Mouse (Mus musculus) stomach, embryonic 15.5 days (tissue): ENCODE measurements around the gene Rnf169. TPM values are rescaled to one million over a fixed set of nuclear protein-coding genes. Genes with fewer than 3 reads are reported as not detected.

Experiments used
- ATAC-seq: fragments of 200-750 bp; cut with Nextera tagmentation; 2 replicates; pipeline ENCODE4 v1.8.0; 2017; ENCODE audit warnings: low read depth, moderate number of reproducible peaks, moderate TSS enrichment; ENCODE audit not compliant: insufficient read depth, low FRiP score
- H3K27ac ChIP-seq: fragments of 300-500 bp; sonication (generic); 2 replicates; pipeline ENCODE4 v1.5.1; 2015; ENCODE audit warnings: mild to moderate bottlenecking, inconsistent platforms
- H3K27me3 ChIP-seq: fragments of 300-500 bp; sonication (generic); replicated peaks from 2 replicates; pipeline ENCODE4 v1.6.1; 2015; ENCODE audit warnings: inconsistent platforms
- H3K36me3 ChIP-seq: fragments of 300-500 bp; sonication (generic); 2 replicates; pipeline ENCODE4 v1.6.1; 2015; ENCODE audit warnings: inconsistent platforms
- H3K4me1 ChIP-seq: fragments of 300-500 bp; sonication (generic); 2 replicates; pipeline ENCODE4 v1.6.1; 2015; ENCODE audit warnings: inconsistent platforms
- H3K4me2 ChIP-seq: fragments of 300-500 bp; sonication (generic); 2 replicates; pipeline ENCODE4 v1.6.1; 2015; ENCODE audit warnings: mild to moderate bottlenecking, inconsistent platforms
- H3K4me3 ChIP-seq: fragments of 300-500 bp; sonication (generic); replicated peaks from 2 replicates; pipeline ENCODE4 v1.5.1; 2015; ENCODE audit warnings: inconsistent platforms
- H3K9ac ChIP-seq: fragments of 300-500 bp; sonication (generic); 2 replicates; pipeline ENCODE4 v1.6.1; 2015; ENCODE audit warnings: inconsistent platforms
- H3K9me3 ChIP-seq: fragments of 300-500 bp; sonication (generic); 2 replicates; pipeline ENCODE4 v1.6.1; 2016; ENCODE audit warnings: inconsistent platforms
- WGBS: fragments of 180-500 bp; shearing (Covaris S2); methylation state at CpG from one replicate; pipeline ENCODE4 v1.1.7; 2015; 5-methylcytosine and 5-hydroxymethylcytosine counted together
- polyA plus RNA-seq: library from polyadenylated mRNA; unstranded; fragments of >200 nt; fragmentation: Nextera tagmentation; extraction: Ambion mirVana; gene quantifications from 2 replicates; pipeline ENCODE4 v1.2.1, GENCODE M21; 2015

Rnf169 gene
- polyA plus RNA-seq, 1 experiment from 2014 or later, result 4.8 TPM

DNA sequence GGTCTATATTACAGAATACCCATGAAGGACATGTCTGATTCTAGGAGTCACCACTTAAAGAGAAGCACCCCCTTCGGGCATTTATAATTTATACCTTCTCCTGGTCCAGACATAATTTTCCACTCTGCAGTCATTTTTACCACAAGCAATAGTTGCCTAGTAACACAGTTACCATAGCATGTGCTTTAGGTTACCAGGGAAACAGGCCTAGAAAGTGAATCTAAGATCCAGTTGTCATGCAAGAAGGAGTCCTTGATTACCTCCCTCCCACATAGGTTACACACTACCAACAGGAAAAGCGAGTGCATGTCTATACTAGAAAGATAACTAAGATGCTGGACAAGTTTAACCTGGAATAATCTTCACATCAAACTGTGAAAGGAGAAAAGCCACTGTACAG is 102.0 kb downstream of the Rnf169 start:
- Histone ChIP-seq H3K4me3 (no peak overlapping the region), H3K27me3 (no peaks in the 10 kb centered on the region), H3K9ac (no peak overlapping the region), H3K27ac (no peak overlapping the region), H3K4me1 (no peaks in the 10 kb centered on the region), H3K36me3 (no peaks in the 10 kb centered on the region), H3K4me2 (no peak overlapping the region), H3K9me3 (no peaks in the 10 kb centered on the region)
- 79% methylated on average over 2 of the region's 2 CpGs for WGBS
- ATAC-seq, result no peak

- under 1% methylated on average over 3 of the region's 3 CpGs for WGBS
- H3K4me3 ChIP-seq, result no peak overlapping the region
- no peaks in the 10 kb centered on the region for H3K36me3 ChIP-seq
- no peaks in the 10 kb centered on the region for H3K27me3 ChIP-seq
- no peak for ATAC-seq
- H3K27ac ChIP-seq, result no peak overlapping the region
- no peak overlapping the region for H3K9ac ChIP-seq
- no peaks in the 10 kb centered on the region for H3K4me1 ChIP-seq
- H3K4me2 ChIP-seq, result no peak overlapping the region
- H3K9me3 ChIP-seq, result no peaks in the 10 kb centered on the region
These were observed 103.9 kb downstream of the Rnf169 start for GRCm38 (mm10) chr7:99876345-99876744.

DNA sequence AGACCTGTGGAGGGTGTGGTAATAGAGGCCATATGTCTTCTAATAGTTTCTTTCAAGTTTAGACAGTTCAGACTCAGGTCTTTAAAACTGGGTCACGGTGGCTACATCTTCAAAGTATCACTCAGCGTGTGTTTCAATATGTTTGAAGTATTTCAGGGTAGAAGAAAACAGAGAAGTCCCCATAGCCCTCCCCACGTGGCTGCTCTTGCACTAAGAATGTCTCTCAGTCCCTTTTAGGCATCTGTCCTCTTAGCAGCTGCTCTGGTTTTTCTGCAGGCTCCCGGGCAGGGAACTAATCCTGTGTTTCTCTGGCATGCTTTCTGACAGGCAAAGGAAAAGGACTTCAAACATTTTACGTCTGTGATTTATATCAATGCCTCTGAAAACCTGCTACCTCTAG is 104.4 kb downstream of the Rnf169 start:
- H3K4me2 ChIP-seq, result no peak overlapping the region
- H3K27me3 ChIP-seq, result no peaks in the 10 kb centered on the region
- H3K9me3 ChIP-seq, result no peaks in the 10 kb centered on the region
- H3K4me1 ChIP-seq, result no peaks in the 10 kb centered on the region
- no peak overlapping the region for H3K4me3 ChIP-seq
- no peak for ATAC-seq
- WGBS, result 34% methylated on average over 5 of the region's 5 CpGs
- H3K27ac ChIP-seq, result no peak overlapping the region
- no peaks in the 10 kb centered on the region for H3K36me3 ChIP-seq
- H3K9ac ChIP-seq, result no peak overlapping the region

- Histone ChIP-seq H3K36me3 (no peaks in the 10 kb centered on the region), H3K4me2 (no peak overlapping the region), H3K4me3 (no peak overlapping the region), H3K9me3 (no peaks in the 10 kb centered on the region), H3K4me1 (no peaks in the 10 kb centered on the region), H3K9ac (no peak overlapping the region), H3K27me3 (no peaks in the 10 kb centered on the region), H3K27ac (no peak overlapping the region)
- ATAC-seq, result no peak
- 68% methylated on average over 6 of the region's 6 CpGs for WGBS
These were observed 106.3 kb downstream of the Rnf169 start for GRCm38 (mm10) chr7:99873965-99874364.

Other genes with a start within 250 kb of the Rnf169 start
- not detected in 2 replicates for gene Olfr521, start 216.9 kb downstream of the Rnf169 start, polyA plus RNA-seq
- gene Neu3, start 152.0 kb downstream of the Rnf169 start, polyA plus RNA-seq, result 5.4 and 6.0 TPM in 2 replicates
- gene Xrra1, start 121.3 kb downstream of the Rnf169 start, polyA plus RNA-seq, result 0.21 and 0.35 TPM in 2 replicates
- 386 and 415 TPM in 2 replicates for gene Spcs2, start 117.0 kb downstream of the Rnf169 start, polyA plus RNA-seq
- 0.94 and 1.0 TPM in 2 replicates for gene Chrdl2, start 25.7 kb upstream of the Rnf169 start, polyA plus RNA-seq
- 55.1 and 58.3 TPM in 2 replicates for gene Pold3, start 141.1 kb upstream of the Rnf169 start, polyA plus RNA-seq
- gene Lipt2, start 178.8 kb upstream of the Rnf169 start, polyA plus RNA-seq, result 18.0 and 21.9 TPM in 2 replicates
- 24.4 and 26.2 TPM in 2 replicates for gene Kcne3, start 196.1 kb upstream of the Rnf169 start, polyA plus RNA-seq
- gene Pgm2l1, start 246.9 kb upstream of the Rnf169 start, polyA plus RNA-seq, result 2.3 and 2.8 TPM in 2 replicates